ENCODE assay signal across 17 mouse cellular contexts in the genomic region with DNA sequence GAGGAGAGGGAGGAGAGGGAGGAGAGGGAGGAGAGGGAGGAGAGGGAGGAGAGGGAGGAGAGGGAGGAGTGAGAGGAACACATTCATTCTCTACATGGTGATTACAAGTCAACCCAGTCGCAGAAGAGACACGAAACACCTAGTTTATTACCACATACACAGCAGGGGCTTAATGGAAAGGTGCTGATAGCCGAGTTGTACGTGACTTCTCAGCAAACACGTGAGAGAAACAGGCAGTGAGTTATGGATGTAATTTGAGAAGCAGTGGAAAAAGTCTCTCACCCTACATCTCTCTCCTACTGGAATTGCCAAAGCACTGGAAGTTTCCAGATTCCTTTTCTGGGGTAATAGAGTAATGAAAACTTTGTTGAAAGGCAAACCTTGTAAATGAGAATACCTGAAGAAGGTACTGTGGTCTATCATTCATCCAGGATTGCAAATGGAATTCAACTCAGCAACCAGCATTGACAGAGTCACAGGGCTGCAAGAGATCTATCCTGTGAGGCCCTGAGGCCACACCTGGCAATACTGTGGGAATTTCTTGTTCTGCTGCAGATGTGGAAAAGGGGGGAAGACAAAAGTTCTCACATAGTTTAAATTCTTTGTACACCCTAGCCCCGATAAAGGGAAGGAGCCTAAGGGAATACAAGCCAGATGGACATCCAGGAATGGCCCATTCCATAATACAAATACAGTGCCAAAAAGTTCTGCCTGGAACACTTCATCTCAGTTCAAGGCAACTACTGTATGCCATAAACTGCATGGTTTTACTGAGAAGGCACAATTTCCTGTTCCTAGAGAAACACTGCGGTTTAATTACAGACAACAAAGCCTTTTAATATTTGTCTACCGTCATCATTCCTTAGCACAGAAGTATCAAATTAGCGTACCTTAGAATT.
DNase-seq lines count a peak whose midpoint lies in the region; ATAC-seq and TF ChIP-seq lines count a peak whose summit lies in the region.
"Had no signal": no experiment of that assay in that cellular context is flagged by ENCODE, and none has a peak within 500 bp of the region (broad histone marks: within the 10 kb centered on the region; RNA-seq: fewer than 3 reads in every experiment).

No protein-coding gene starts in this region.

- no peak overlapping the region for H3K4me2 ChIP-seq in lung, embryonic 16.5 days (ENCODE audit: low read depth, low read length)
- H3K4me2 ChIP-seq in limb, embryonic 15.5 days, result no peak overlapping the region
- H3K4me2 ChIP-seq: hindbrain, embryonic 15.5 days; neural tube, embryonic 13.5 days had no signal

- H3K27ac ChIP-seq in lung, embryonic 16.5 days (ENCODE audit: low read length), result no peak overlapping the region
- H3K27ac ChIP-seq in embryonic fibroblast, embryonic 13.5 days (ENCODE audit: insufficient read depth, low read length), result peak overlapping the region; percentile 61; the same call in 1 of the 2 replicates
- H3K27ac ChIP-seq in limb, embryonic 15.5 days, result peak overlapping the region; percentile 68
- H3K27ac ChIP-seq: heart, embryonic 10.5 days; hindbrain, embryonic 15.5 days; neural tube, embryonic 13.5 days had no signal

- no peak for TF ChIP-seq CTCF in embryonic fibroblast, embryonic 13.5 days (IDR thresholded peaks at IDR 0.05; ENCODE audit: borderline replicate concordance, insufficient read depth, low read length)

- peak; percentile 63; the same call in 1 of the 2 replicates for ATAC-seq in lung, embryonic 16.5 days (ENCODE audit: low read depth)
- ATAC-seq in limb, embryonic 15.5 days (ENCODE audit: insufficient number of reproducible peaks, low FRiP score, low TSS enrichment, low read depth), result no peak
- ATAC-seq in monocyte, adult 5-6 weeks (replicated peaks; ENCODE audit: insufficient number of reproducible peaks, low FRiP score, low TSS enrichment, poor library complexity, severe bottlenecking), result no peak
- ATAC-seq: liver, postnatal 0 days had no signal

- WGBS in lung, embryonic 16.5 days, result 36% methylated on average over 9 of the region's 9 CpGs
- 8% methylated on average over 9 of the region's 9 CpGs for WGBS in limb, embryonic 15.5 days

- H3K9ac ChIP-seq in lung, embryonic 16.5 days (ENCODE audit: low read length), result no peak overlapping the region
- H3K9ac ChIP-seq in limb, embryonic 15.5 days, result no peak overlapping the region
- H3K9ac ChIP-seq: hindbrain, embryonic 15.5 days; liver, postnatal 0 days; neural tube, embryonic 13.5 days had no signal

- peaks cover 8% of the 10 kb centered on the region for H3K4me1 ChIP-seq in lung, embryonic 16.5 days (replicated peaks; ENCODE audit: control insufficient read depth, insufficient read depth, low read length)
- H3K4me1 ChIP-seq in embryonic fibroblast, embryonic 13.5 days (ENCODE audit: control insufficient read depth, insufficient read depth, low read length), result peaks cover 5% of the 10 kb centered on the region; the same call in 1 of the 2 replicates
- peaks cover 12% of the 10 kb centered on the region for H3K4me1 ChIP-seq in limb, embryonic 15.5 days

- DNase-seq in embryo, embryonic 10.5 days (ENCODE audit: low spot score), result peak; percentile 46
- no peak for DNase-seq in embryo, embryonic 9.5 days (ENCODE audit: extremely low spot score)
- DNase-seq in lung, postnatal 4 days, result no peak
- DNase-seq in liver, result no peak
- DNase-seq: adrenal gland, adult 2 months; cerebellum, adult 11 months; cerebellum, postnatal 36 days; gastrocnemius, postnatal 25 days; liver, postnatal 0 days; thymus, postnatal 36 days had no signal

- TF ChIP-seq POLR2A in embryonic fibroblast, embryonic 13.5 days (IDR thresholded peaks at IDR 0.05; ENCODE audit: low read depth, low read length), result no peak

- H3K27me3 ChIP-seq in lung, embryonic 16.5 days (ENCODE audit: control insufficient read depth, insufficient read depth, low read depth, low read length), result no peaks in the 10 kb centered on the region
- H3K27me3 ChIP-seq in limb, embryonic 15.5 days, result no peaks in the 10 kb centered on the region
- H3K27me3 ChIP-seq: hindbrain, embryonic 15.5 days; neural tube, embryonic 13.5 days had no signal

- no peaks in the 10 kb centered on the region; the same call in 1 of the 2 replicates for H3K9me3 ChIP-seq in lung, embryonic 16.5 days (ENCODE audit: control insufficient read depth, low read length)
- H3K9me3 ChIP-seq in limb, embryonic 15.5 days, result 0 out of 2 replicates have a peak, but pooled peaks cover 1% of the 10 kb centered on the region
- H3K9me3 ChIP-seq: heart, embryonic 10.5 days; hindbrain, embryonic 15.5 days had no signal

- H3K36me3 ChIP-seq in lung, embryonic 16.5 days (ENCODE audit: control insufficient read depth, insufficient read depth, low read length), result no peaks in the 10 kb centered on the region
- H3K36me3 ChIP-seq in limb, embryonic 15.5 days, result no peaks in the 10 kb centered on the region
- H3K36me3 ChIP-seq: hindbrain, embryonic 15.5 days; neural tube, embryonic 13.5 days had no signal

- H3K4me3 ChIP-seq in lung, embryonic 16.5 days (ENCODE audit: low read length), result no peak overlapping the region
- no peak overlapping the region for H3K4me3 ChIP-seq in embryonic fibroblast, embryonic 13.5 days (ENCODE audit: insufficient read depth, low read length)
- no peak overlapping the region for H3K4me3 ChIP-seq in limb, embryonic 15.5 days
- H3K4me3 ChIP-seq: heart, embryonic 10.5 days; hindbrain, embryonic 15.5 days; neural tube, embryonic 13.5 days had no signal
